Mouse (Mus musculus): ENCODE data around the gene Qsox1. TPM values are rescaled to one million over a fixed set of nuclear protein-coding genes. Genes with fewer than 3 reads are reported as not detected.

Gene Qsox1
- 10 to 100 TPM; 46.6 to 54.6 TPM for polyA plus RNA-seq (2017; shearing (Covaris generic))

GRCm38 (mm10) chr1:155812581-155813499 lies at the start of gene Qsox1:
Gene Qsox1 (minus strand): TSS chr1:155812889.

GRCm38 (mm10) chr1:155751484-155752255 lies 61.0 kb downstream of the Qsox1 start, which contains the start of gene Lhx4:
Gene Lhx4 (minus strand): TSS chr1:155751684.

Other genes with a start within 250 kb of the Qsox1 start
- gene Lhx4, start 61.2 kb downstream of the Qsox1 start, polyA plus RNA-seq (2017; shearing (Covaris generic)): 1 to 10 TPM in 1 of 2 experiments, under 1 TPM in 1; 0.27 to 1.6 TPM
- gene Cep350, start 160.4 kb upstream of the Qsox1 start, polyA plus RNA-seq (2017; shearing (Covaris generic)): 10 to 100 TPM; 40.4 to 51.7 TPM
- gene Tor1aip2, start 222.5 kb upstream of the Qsox1 start, polyA plus RNA-seq (2017; shearing (Covaris generic)): 10 to 100 TPM; 37.0 to 52.1 TPM
- gene Tor1aip1, start 223.6 kb upstream of the Qsox1 start, polyA plus RNA-seq (2017; shearing (Covaris generic)): 10 to 100 TPM; 65.4 to 88.1 TPM